Mouse (Mus musculus) cortical plate, adult 2 months (tissue): ENCODE results near the gene Coro6.

Experiments
- CTCF ChIP-seq: fragments of 200-500 bp; IDR thresholded peaks from 2 replicates; pipeline ENCODE4 v1.5.1; 2011; ENCODE audit warnings: mild to moderate bottlenecking, control low read depth, low read length; ENCODE audit not compliant: insufficient read depth; ENCODE audit errors: extremely low read depth
- POLR2A ChIP-seq: fragments of 200-500 bp; IDR thresholded peaks from 2 replicates; pipeline ENCODE4 v1.6.1; 2011; ENCODE audit warnings: mild to moderate bottlenecking, low read length, control low read depth; ENCODE audit not compliant: insufficient read depth; ENCODE audit errors: extremely low read depth

DNA sequence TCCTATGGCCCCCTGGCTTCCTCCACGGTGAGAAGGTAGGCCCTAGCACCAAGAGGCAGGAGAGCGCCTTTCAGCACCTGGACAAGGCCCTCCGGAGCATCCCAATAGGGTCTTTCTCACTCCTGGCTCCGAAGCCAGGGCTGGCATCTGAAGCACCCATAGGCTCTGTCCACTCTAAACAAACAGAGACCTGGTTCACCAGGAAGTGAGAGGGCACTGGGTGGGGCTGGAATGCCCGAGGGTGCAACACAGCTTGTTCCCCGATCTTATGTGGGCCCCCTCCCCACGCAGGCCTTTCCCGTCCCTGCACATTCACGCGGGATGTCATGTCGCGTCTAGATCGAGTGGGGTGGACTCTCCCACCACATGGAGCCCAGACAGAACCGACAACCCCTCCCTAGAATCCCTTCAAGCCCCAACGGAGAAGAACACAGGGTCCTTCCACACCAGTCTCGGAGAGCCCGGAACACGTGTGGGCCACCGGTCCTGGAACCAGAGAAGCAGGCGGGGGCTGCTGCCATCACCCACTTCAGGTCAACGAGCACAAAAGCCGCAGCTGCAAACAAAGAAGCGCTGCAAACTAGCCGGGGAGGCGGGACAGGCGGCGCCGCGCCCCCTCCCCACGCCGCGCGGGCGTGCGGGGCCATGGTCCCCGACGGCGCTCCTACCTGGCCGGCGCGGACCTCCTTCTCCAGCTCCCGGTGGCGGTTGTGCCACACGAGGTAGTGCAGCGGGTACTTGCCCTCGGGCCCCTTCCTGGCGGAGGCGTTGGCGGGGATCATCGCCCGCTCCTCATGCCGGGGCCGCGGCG is 26.8 kb downstream of the Coro6 start:
- TF ChIP-seq POLR2A, result no peak
- no peak for TF ChIP-seq CTCF
